ENCODE assay signal across 8 mouse cellular contexts in the genomic region with DNA sequence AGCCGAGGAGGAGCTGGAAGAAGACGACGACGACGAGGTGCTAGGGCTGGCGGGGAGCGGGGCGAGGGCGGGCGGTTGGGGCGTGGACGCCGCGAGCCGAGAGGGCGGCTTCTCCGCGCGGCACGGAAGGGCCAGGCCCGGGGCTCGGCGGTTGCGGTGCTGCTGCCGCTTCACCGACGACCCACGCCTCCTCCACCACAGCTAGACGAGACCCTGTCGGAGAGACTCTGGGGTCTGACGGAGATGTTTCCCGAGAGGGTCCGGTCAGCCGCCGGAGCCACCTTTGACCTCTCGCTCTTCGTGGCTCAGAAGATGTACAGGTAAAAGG. TPM values are rescaled to one million over a fixed set of nuclear protein-coding genes. Genes with fewer than 3 reads are reported as not detected.
DNase-seq lines count a peak whose midpoint lies in the region; ATAC-seq and TF ChIP-seq lines count a peak whose summit lies in the region.

No protein-coding gene starts in this region.

- peak overlapping the region; percentile 72 for H3K4me2 ChIP-seq in forebrain, embryonic 14.5 days (ENCODE audit: low read length)
- peak overlapping the region; percentile 71 for H3K4me2 ChIP-seq in liver, embryonic 16.5 days (ENCODE audit: low read depth, low read length)

- peak overlapping the region; percentile 74 for H3K9ac ChIP-seq in forebrain, embryonic 14.5 days (ENCODE audit: low read length)
- peak overlapping the region; percentile 79 for H3K9ac ChIP-seq in liver, embryonic 16.5 days (ENCODE audit: low read depth, low read length)

- H3K27me3 ChIP-seq in heart, embryonic 10.5 days (ENCODE audit: insufficient read depth, poor library complexity, severe bottlenecking) = no peaks in the 10 kb centered on the region
- no peaks in the 10 kb centered on the region for H3K27me3 ChIP-seq in E14TG2a.4 (ENCODE audit: insufficient read depth, low read length)
- no peaks in the 10 kb centered on the region for H3K27me3 ChIP-seq in forebrain, embryonic 14.5 days (replicated peaks; ENCODE audit: control insufficient read depth, insufficient read depth, low read length)
- H3K27me3 ChIP-seq in liver, embryonic 16.5 days (ENCODE audit: control insufficient read depth, insufficient read depth, low read depth, low read length) = no peaks in the 10 kb centered on the region

- 0% methylated on average over 37 of the region's 37 CpGs for WGBS in heart, embryonic 10.5 days
- under 1% methylated on average over 37 of the region's 37 CpGs for WGBS in forebrain, embryonic 14.5 days
- WGBS in liver, embryonic 16.5 days (ENCODE audit: insufficient replicate concordance) = under 1% methylated on average over 34 of the region's 37 CpGs

- peaks cover 18% of the 10 kb centered on the region for H3K4me1 ChIP-seq in heart, embryonic 10.5 days
- H3K4me1 ChIP-seq in E14TG2a.4 (replicated peaks; ENCODE audit: low read depth, low read length) = peaks cover 52% of the 10 kb centered on the region
- 0 out of 2 replicates have a peak, but pooled peaks cover 4% of the 10 kb centered on the region for H3K4me1 ChIP-seq in forebrain, embryonic 14.5 days (ENCODE audit: control insufficient read depth, insufficient read depth, low read length)
- peaks cover 13% of the 10 kb centered on the region for H3K4me1 ChIP-seq in liver, embryonic 16.5 days (ENCODE audit: control insufficient read depth, low read depth, low read length)

- peak; percentile 52 for ATAC-seq in forebrain, embryonic 14.5 days
- peak; percentile 63 for ATAC-seq in liver, embryonic 16.5 days (ENCODE audit: low read depth)

- peak overlapping the region; percentile 95 for H3K27ac ChIP-seq in heart, embryonic 10.5 days
- H3K27ac ChIP-seq in forebrain, embryonic 14.5 days (ENCODE audit: low read depth, low read length) = no peak overlapping the region
- H3K27ac ChIP-seq in liver, embryonic 16.5 days (ENCODE audit: low read length) = peak overlapping the region; percentile 54

- H3K4me3 ChIP-seq in heart, embryonic 10.5 days = peak overlapping the region; percentile 97
- H3K4me3 ChIP-seq in E14TG2a.4 (replicated peaks; ENCODE audit: low read length) = peak overlapping the region; percentile 97
- H3K4me3 ChIP-seq in forebrain, embryonic 14.5 days (ENCODE audit: low read depth, low read length) = peak overlapping the region; percentile 90
- H3K4me3 ChIP-seq in liver, embryonic 16.5 days (ENCODE audit: low read depth, low read length) = peak overlapping the region; percentile 74

- no peak for DNase-seq in heart, embryonic 10.5 days (ENCODE audit: low spot score)
- DNase-seq in heart, adult 18-20 months = no peak
- no peak for DNase-seq in forebrain, embryonic 14.5 days (ENCODE audit: low spot score)
- DNase-seq in yolk sac, embryonic 10.5 days (ENCODE audit: low spot score) = no peak
- no peak for DNase-seq in adrenal gland, adult 18-20 months (ENCODE audit: low spot score in 2 of 2)
- no peak for DNase-seq in embryo, embryonic 10 days (ENCODE audit: low spot score)

- H3K9me3 ChIP-seq in heart, embryonic 10.5 days = no peaks in the 10 kb centered on the region
- H3K9me3 ChIP-seq in E14TG2a.4 (ENCODE audit: low read length) = no peaks in the 10 kb centered on the region
- no peaks in the 10 kb centered on the region for H3K9me3 ChIP-seq in forebrain, embryonic 14.5 days (replicated peaks; ENCODE audit: control insufficient read depth, low read length)
- no peaks in the 10 kb centered on the region for H3K9me3 ChIP-seq in liver, embryonic 16.5 days (replicated peaks; ENCODE audit: control insufficient read depth, low read length)

- TF ChIP-seq CTCF in E14TG2a.4 (conservative IDR thresholded peaks at IDR 0.05; ENCODE audit: low read length) = no peak

- peaks cover 49% of the 10 kb centered on the region for H3K36me3 ChIP-seq in heart, embryonic 10.5 days
- H3K36me3 ChIP-seq in E14TG2a.4 (ENCODE audit: insufficient read depth, low read length) = peaks cover 66% of the 10 kb centered on the region
- H3K36me3 ChIP-seq in forebrain, embryonic 14.5 days (ENCODE audit: control insufficient read depth, insufficient read depth, low read length) = peaks cover 57% of the 10 kb centered on the region
- H3K36me3 ChIP-seq in liver, embryonic 16.5 days (ENCODE audit: control insufficient read depth, insufficient read depth) = peaks cover 24% of the 10 kb centered on the region

RNA-seq across cellular contexts. Expression of a gene that starts 0.3 kb away (rescaled TPM):
- polyA plus RNA-seq in heart, embryonic 10.5 days (2016; fragmentation: Nextera tagmentation; extraction: Ambion mirVana) = 258 and 286 TPM in 2 replicates
- 100 to 1,000 TPM; 112 to 126 TPM for total RNA-seq in heart, adult 18-20 months (2021)
- 299 and 300 TPM in 2 replicates for polyA plus RNA-seq in forebrain, embryonic 14.5 days (2014; fragmentation: Nextera tagmentation; extraction: Ambion mirVana)
- polyA plus RNA-seq in liver, embryonic 16.5 days (2015; fragmentation: Nextera tagmentation; extraction: Ambion mirVana) = 116 and 125 TPM in 2 replicates
- total RNA-seq in adrenal gland, adult 18-20 months (2021) = 100 to 1,000 TPM; 102 to 112 TPM

RNA-seq across cellular contexts. Expression of a gene that starts 11.9 kb away (rescaled TPM):
- 42.9 and 48.9 TPM in 2 replicates for polyA plus RNA-seq in heart, embryonic 10.5 days (2016; fragmentation: Nextera tagmentation; extraction: Ambion mirVana)
- 10 to 100 TPM; 18.7 to 23.6 TPM for total RNA-seq in heart, adult 18-20 months (2021)
- 111 and 118 TPM in 2 replicates for polyA plus RNA-seq in forebrain, embryonic 14.5 days (2014; fragmentation: Nextera tagmentation; extraction: Ambion mirVana)
- 10.2 and 11.8 TPM in 2 replicates for polyA plus RNA-seq in liver, embryonic 16.5 days (2015; fragmentation: Nextera tagmentation; extraction: Ambion mirVana)
- 10 to 100 TPM; 16.9 to 18.7 TPM for total RNA-seq in adrenal gland, adult 18-20 months (2021)

RNA-seq across cellular contexts. Expression of a gene that starts 12.2 kb away (rescaled TPM):
- 0.55 and 1.1 TPM in 2 replicates for polyA plus RNA-seq in heart, embryonic 10.5 days (2016; fragmentation: Nextera tagmentation; extraction: Ambion mirVana)
- under 1 TPM; 0.37 to 0.77 TPM for total RNA-seq in heart, adult 18-20 months (2021)
- polyA plus RNA-seq in forebrain, embryonic 14.5 days (2014; fragmentation: Nextera tagmentation; extraction: Ambion mirVana) = 3.4 and 5.3 TPM in 2 replicates
- 0.14 and 0.15 TPM in 2 replicates for polyA plus RNA-seq in liver, embryonic 16.5 days (2015; fragmentation: Nextera tagmentation; extraction: Ambion mirVana)
- total RNA-seq in adrenal gland, adult 18-20 months (2021) = 1 to 10 TPM; 1.5 to 2.0 TPM

RNA-seq across cellular contexts. Expression of a gene that starts 16.8 kb away (rescaled TPM):
- polyA plus RNA-seq in heart, embryonic 10.5 days (2016; fragmentation: Nextera tagmentation; extraction: Ambion mirVana) = 18.4 and 21.0 TPM in 2 replicates
- 10 to 100 TPM; 23.4 to 26.2 TPM for total RNA-seq in heart, adult 18-20 months (2021)
- 14.7 and 15.2 TPM in 2 replicates for polyA plus RNA-seq in forebrain, embryonic 14.5 days (2014; fragmentation: Nextera tagmentation; extraction: Ambion mirVana)
- polyA plus RNA-seq in liver, embryonic 16.5 days (2015; fragmentation: Nextera tagmentation; extraction: Ambion mirVana) = 19.2 and 21.6 TPM in 2 replicates
- 10 to 100 TPM; 35.9 to 40.3 TPM for total RNA-seq in adrenal gland, adult 18-20 months (2021)

RNA-seq across cellular contexts. Expression of a gene that starts 19.7 kb away (rescaled TPM):
- polyA plus RNA-seq in heart, embryonic 10.5 days (2016; fragmentation: Nextera tagmentation; extraction: Ambion mirVana) = 38.1 and 38.3 TPM in 2 replicates
- total RNA-seq in heart, adult 18-20 months (2021) = 10 to 100 TPM; 26.0 to 28.8 TPM
- polyA plus RNA-seq in forebrain, embryonic 14.5 days (2014; fragmentation: Nextera tagmentation; extraction: Ambion mirVana) = 36.2 and 43.5 TPM in 2 replicates
- 26.2 and 28.5 TPM in 2 replicates for polyA plus RNA-seq in liver, embryonic 16.5 days (2015; fragmentation: Nextera tagmentation; extraction: Ambion mirVana)
- total RNA-seq in adrenal gland, adult 18-20 months (2021) = 10 to 100 TPM; 28.8 to 30.2 TPM
